Mouse (Mus musculus) small intestine, adult 2 months (tissue): ENCODE data around the gene Ccnb3.
"Not testable (repeated sequence)": the region's sequence is repeated elsewhere in the genome, so short reads cannot be mapped to it uniquely, and the experiment has no call there.

Experiments
- CTCF ChIP-seq: fragments of 200-500 bp; IDR thresholded peaks from 2 replicates; pipeline ENCODE4 v1.5.1; 2012; ENCODE audit warnings: low read depth, mild to moderate bottlenecking, control low read depth, inconsistent platforms, low read length, moderate library complexity, mixed read lengths; ENCODE audit not compliant: insufficient replicate concordance, insufficient read length; ENCODE audit errors: extremely low read depth
- POLR2A ChIP-seq: fragments of 200-500 bp; IDR thresholded peaks from 2 replicates; pipeline ENCODE4 v1.6.1; 2012; ENCODE audit warnings: low read depth, mild to moderate bottlenecking, control low read depth, inconsistent platforms, low read length, moderate library complexity

DNA sequence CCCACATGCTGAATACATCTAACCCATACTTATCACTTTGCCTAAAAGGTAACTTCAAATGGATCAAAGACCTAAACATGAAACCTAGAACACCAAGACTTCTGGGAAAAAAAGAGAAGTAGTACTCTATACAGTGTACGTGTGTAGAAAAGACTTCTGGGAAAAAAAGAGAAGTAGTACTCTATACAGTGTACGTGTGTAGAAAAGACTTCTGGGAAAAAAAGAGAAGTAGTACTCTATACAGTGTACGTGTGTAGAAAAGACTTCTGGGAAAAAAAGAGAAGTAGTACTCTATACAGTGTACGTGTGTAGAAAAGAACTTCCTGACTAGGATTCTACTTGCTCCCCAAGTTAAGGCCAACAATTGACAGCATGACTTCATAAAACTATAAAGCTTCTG, 57.5 kb downstream of the Ccnb3 start:
- TF ChIP-seq CTCF, POLR2A: not testable (repeated sequence)
